13 mouse cellular contexts compared by ENCODE assay signal in the genomic region with DNA sequence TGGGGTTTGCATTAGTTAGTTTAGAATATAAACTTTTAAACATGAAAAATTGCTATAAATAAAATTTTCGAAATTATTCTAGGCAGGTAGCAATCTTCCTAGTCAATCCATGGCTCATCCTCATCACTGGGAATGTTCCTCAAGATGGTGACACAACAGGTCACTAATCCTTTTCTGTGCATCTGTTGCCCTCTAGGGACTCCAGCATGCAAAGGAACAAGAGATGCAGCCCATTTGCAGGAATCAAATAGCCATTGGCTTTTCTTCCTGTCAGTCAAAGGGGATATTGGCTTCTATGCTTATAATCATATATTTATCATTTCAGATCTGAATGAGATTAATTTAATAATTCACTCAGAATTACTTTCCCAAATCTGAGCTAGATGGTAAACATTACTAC.
DNase-seq lines count a peak whose midpoint lies in the region; ATAC-seq and TF ChIP-seq lines count a peak whose summit lies in the region.
"Had no signal": no experiment of that assay in that cellular context is flagged by ENCODE, and none has a peak within 500 bp of the region (broad histone marks: within the 10 kb centered on the region; RNA-seq: fewer than 3 reads in every experiment).

No protein-coding gene starts in this region.

- no peak for ATAC-seq in forebrain, postnatal 0 days
- ATAC-seq in forebrain, embryonic 13.5 days: no peak
- no peak for ATAC-seq in midbrain, embryonic 16.5 days
- ATAC-seq: intestine, embryonic 16.5 days had no signal

- no peaks in the 10 kb centered on the region for H3K9me3 ChIP-seq in forebrain, postnatal 0 days (ENCODE audit: low read length)
- no peaks in the 10 kb centered on the region for H3K9me3 ChIP-seq in forebrain, embryonic 13.5 days (replicated peaks)
- H3K9me3 ChIP-seq in midbrain, embryonic 10.5 days (replicated peaks): no peaks in the 10 kb centered on the region
- H3K9me3 ChIP-seq in midbrain, embryonic 16.5 days (replicated peaks; ENCODE audit: control insufficient read depth, low read length, poor library complexity, severe bottlenecking): no peaks in the 10 kb centered on the region
- H3K9me3 ChIP-seq: embryonic facial prominence, embryonic 10.5 days had no signal

- WGBS in forebrain, postnatal 0 days: 37% methylated on average over 1 of the region's 1 CpGs
- WGBS in forebrain, embryonic 13.5 days: 30% methylated on average over 1 of the region's 1 CpGs
- 34% methylated on average over 1 of the region's 1 CpGs for WGBS in midbrain, embryonic 10.5 days
- 41% methylated on average over 1 of the region's 1 CpGs for whole genome bisulfite sequencing in midbrain, embryonic 16.5 days

- no peak overlapping the region for H3K4me2 ChIP-seq in forebrain, postnatal 0 days (ENCODE audit: low read depth)
- no peak overlapping the region for H3K4me2 ChIP-seq in forebrain, embryonic 13.5 days
- no peak overlapping the region for H3K4me2 ChIP-seq in midbrain, embryonic 16.5 days (ENCODE audit: low read length)

- DNase-seq in forebrain, postnatal 0 days: no peak
- DNase-seq in midbrain, embryonic 10.5 days (ENCODE audit: low spot score): peak; percentile 17
- DNase-seq in brain, embryonic 14.5 days (ENCODE audit: low read depth): peak; percentile 68
- DNase-seq in retina, postnatal 1 day: peak; percentile 65
- no peak for DNase-seq in urinary bladder, adult 2 months (ENCODE audit: low spot score)
- DNase-seq: adrenal gland, adult 2 months; kidney, postnatal 25 days; right cerebral cortex, postnatal 4 days; thymus, adult 2 months had no signal

- TF ChIP-seq CTCF in forebrain, postnatal 0 days (IDR thresholded peaks at IDR 0.05; ENCODE audit: low read depth): peak; percentile 34
- TF ChIP-seq CTCF in brain, embryonic 14.5 days (IDR thresholded peaks at IDR 0.05; ENCODE audit: borderline replicate concordance, extremely low read depth, insufficient read depth, insufficient read length): peak; percentile 2; the same call in 1 of the 2 replicates

- H3K27ac ChIP-seq in forebrain, postnatal 0 days (ENCODE audit: low read depth, low read length): no peak overlapping the region
- H3K27ac ChIP-seq in forebrain, embryonic 13.5 days: no peak overlapping the region
- peak overlapping the region; percentile 69; the same call in 1 of the 2 replicates for H3K27ac ChIP-seq in midbrain, embryonic 10.5 days (replicated peaks)
- no peak overlapping the region for H3K27ac ChIP-seq in midbrain, embryonic 16.5 days (ENCODE audit: low read length)
- H3K27ac ChIP-seq: embryonic facial prominence, embryonic 10.5 days had no signal

- no peak overlapping the region for H3K9ac ChIP-seq in forebrain, postnatal 0 days
- no peak overlapping the region for H3K9ac ChIP-seq in forebrain, embryonic 13.5 days
- H3K9ac ChIP-seq in midbrain, embryonic 16.5 days (ENCODE audit: low read depth, low read length): no peak overlapping the region

- no peaks in the 10 kb centered on the region for H3K36me3 ChIP-seq in forebrain, postnatal 0 days (ENCODE audit: insufficient read depth)
- no peaks in the 10 kb centered on the region for H3K36me3 ChIP-seq in forebrain, embryonic 13.5 days (ENCODE audit: poor library complexity, severe bottlenecking)
- no peaks in the 10 kb centered on the region for H3K36me3 ChIP-seq in midbrain, embryonic 10.5 days
- no peaks in the 10 kb centered on the region for H3K36me3 ChIP-seq in midbrain, embryonic 16.5 days (ENCODE audit: control insufficient read depth, insufficient read depth, low read length)
- H3K36me3 ChIP-seq: embryonic facial prominence, embryonic 10.5 days had no signal

- no peaks in the 10 kb centered on the region for H3K4me1 ChIP-seq in forebrain, postnatal 0 days (ENCODE audit: insufficient read depth)
- H3K4me1 ChIP-seq in forebrain, embryonic 13.5 days: peaks cover 15% of the 10 kb centered on the region
- peaks cover 23% of the 10 kb centered on the region for H3K4me1 ChIP-seq in midbrain, embryonic 10.5 days
- no peaks in the 10 kb centered on the region for H3K4me1 ChIP-seq in midbrain, embryonic 16.5 days (ENCODE audit: control insufficient read depth, insufficient read depth, low read length)

- H3K4me3 ChIP-seq in forebrain, postnatal 0 days (ENCODE audit: low read depth, low read length): no peak overlapping the region
- H3K4me3 ChIP-seq in forebrain, embryonic 13.5 days: no peak overlapping the region
- no peak overlapping the region for H3K4me3 ChIP-seq in midbrain, embryonic 10.5 days
- no peak overlapping the region for H3K4me3 ChIP-seq in midbrain, embryonic 16.5 days (ENCODE audit: low read depth, low read length)
- H3K4me3 ChIP-seq: embryonic facial prominence, embryonic 10.5 days had no signal

- H3K27me3 ChIP-seq in forebrain, postnatal 0 days (ENCODE audit: insufficient read depth, low read length): no peaks in the 10 kb centered on the region
- H3K27me3 ChIP-seq in forebrain, embryonic 13.5 days: no peaks in the 10 kb centered on the region
- peaks cover 72% of the 10 kb centered on the region for H3K27me3 ChIP-seq in midbrain, embryonic 10.5 days (ENCODE audit: low read depth, poor library complexity, severe bottlenecking)
- H3K27me3 ChIP-seq in midbrain, embryonic 16.5 days (ENCODE audit: control insufficient read depth, insufficient read depth, low read depth, low read length): no peaks in the 10 kb centered on the region

- no peak for TF ChIP-seq POLR2A in brain, embryonic 14.5 days (IDR thresholded peaks at IDR 0.05; ENCODE audit: borderline replicate concordance, extremely low read depth, insufficient read depth, insufficient read length, poor library complexity, severe bottlenecking)

Comparison
In these comparisons a context has a peak if more than half of its experiments do, and no peak if none do; other contexts are left out.
1. DNase-seq: peak in midbrain, embryonic 10.5 days (single experiment), brain, embryonic 14.5 days (single experiment) and retina, postnatal 1 day (single experiment); none in forebrain, postnatal 0 days (single experiment) and urinary bladder, adult 2 months (single experiment).